Mouse (Mus musculus) olfactory bulb, adult 2 months (tissue): ENCODE results near the gene Sesn2.

Experiments used
- CTCF ChIP-seq: fragments of 200-500 bp; IDR thresholded peaks from 2 replicates; pipeline ENCODE4 v1.5.1; 2012; ENCODE audit warnings: low read depth, mild to moderate bottlenecking, low read length, moderate library complexity; ENCODE audit not compliant: insufficient read depth
- POLR2A ChIP-seq: fragments of 200-500 bp; IDR thresholded peaks from 2 replicates; pipeline ENCODE4 v1.6.1; 2012; ENCODE audit warnings: mild to moderate bottlenecking, low read depth, low read length, moderate library complexity; ENCODE audit not compliant: insufficient read depth

DNA sequence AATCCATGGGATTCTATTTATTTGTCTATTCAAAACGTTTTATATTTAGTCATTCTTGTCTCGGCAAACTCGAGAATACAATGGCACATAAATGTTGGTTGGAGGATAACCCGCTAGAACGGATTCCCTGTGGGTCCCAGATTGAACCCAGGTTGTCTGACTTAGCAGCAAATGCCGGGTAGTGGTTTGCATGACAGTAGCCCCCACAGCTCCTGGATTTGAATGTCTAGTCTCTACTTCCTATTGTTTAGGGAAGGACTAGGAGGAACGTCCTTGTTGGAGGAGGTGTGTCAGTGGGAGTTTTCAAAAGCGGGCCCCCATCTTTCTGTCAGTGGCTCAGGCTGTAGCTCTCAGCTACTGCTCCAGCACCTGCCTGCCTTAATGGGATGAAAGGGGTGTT is 50.1 kb downstream of the Sesn2 start:
- TF ChIP-seq CTCF = no peak
- no peak for TF ChIP-seq POLR2A
